Mouse (Mus musculus): Measurements from ENCODE around the gene Fam45a. TPM values are rescaled to one million over a fixed set of nuclear protein-coding genes. Genes with fewer than 3 reads are reported as not detected.
A peak's percentile ranks its signal among the peaks of the same experiment; 100 is the strongest.

Gene Fam45a
- polyA plus RNA-seq, 1 experiment from 2014 or later, result 29.2 TPM

- peak overlapping the region; percentile 73 for H3K9ac ChIP-seq (ENCODE audit: low read depth, low read length)
- no peaks in the 10 kb centered on the region for H3K9me3 ChIP-seq (ENCODE audit: control insufficient read depth)
- ATAC-seq, result no peak
- peak overlapping the region; percentile 69 for H3K4me2 ChIP-seq (replicated peaks; ENCODE audit: low read depth)
- 11% methylated on average over 10 of the region's 10 CpGs for WGBS
- H3K4me1 ChIP-seq (replicated peaks; ENCODE audit: control insufficient read depth, insufficient read depth, low read length), result 0 out of 2 replicates have a peak, but pooled peaks cover 3% of the 10 kb centered on the region
- H3K36me3 ChIP-seq (ENCODE audit: control insufficient read depth, insufficient read depth), result peaks cover 12% of the 10 kb centered on the region; the same call in 1 of the 2 replicates
- H3K4me3 ChIP-seq (ENCODE audit: low read depth, low read length), result peak overlapping the region; percentile 73
- no peak overlapping the region for H3K27ac ChIP-seq (ENCODE audit: low read depth, low read length)
- no peaks in the 10 kb centered on the region for H3K27me3 ChIP-seq (replicated peaks; ENCODE audit: control insufficient read depth, insufficient read depth, low read length)
- no peak for TF ChIP-seq CTCF (IDR thresholded peaks at IDR 0.05; ENCODE audit: low read depth)
Measured at GRCm38 (mm10) chr19:60812036-60812389, 628 bp downstream of the Fam45a start.

DNA sequence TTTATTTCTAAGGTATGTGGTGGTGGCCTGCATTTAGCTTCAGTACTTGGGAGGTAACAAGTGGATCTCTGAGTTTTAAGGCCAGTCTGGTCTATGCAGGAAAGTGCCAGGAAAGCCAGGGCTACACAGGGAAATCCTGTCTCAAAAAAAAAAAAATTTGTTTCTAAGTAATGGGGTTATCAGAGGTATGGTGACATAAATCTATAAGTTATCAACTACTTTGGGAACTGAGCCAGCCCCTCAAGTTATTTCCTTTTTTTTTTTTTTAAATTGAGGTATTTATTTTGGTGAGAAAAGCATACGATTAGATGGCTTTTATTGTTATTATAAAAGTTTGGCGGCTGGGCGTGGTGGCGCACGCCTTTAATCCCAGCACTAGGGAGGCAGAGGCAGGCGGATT, 1.7 kb downstream of the Fam45a start:
- TF ChIP-seq CTCF (IDR thresholded peaks at IDR 0.05; ENCODE audit: low read depth), result no peak
- Histone ChIP-seq H3K9me3 (ENCODE audit: control insufficient read depth) (no peaks in the 10 kb centered on the region), H3K27ac (ENCODE audit: low read depth, low read length) (no peak overlapping the region), H3K4me3 (ENCODE audit: low read depth, low read length) (no peak overlapping the region), H3K4me1 (replicated peaks; ENCODE audit: control insufficient read depth, insufficient read depth, low read length) (0 out of 2 replicates have a peak, but pooled peaks cover 3% of the 10 kb centered on the region), H3K36me3 (ENCODE audit: control insufficient read depth, insufficient read depth) (peaks cover 19% of the 10 kb centered on the region; the same call in 1 of the 2 replicates), H3K4me2 (replicated peaks; ENCODE audit: low read depth) (no peak overlapping the region), H3K27me3 (replicated peaks; ENCODE audit: control insufficient read depth, insufficient read depth, low read length) (no peaks in the 10 kb centered on the region), H3K9ac (ENCODE audit: low read depth, low read length) (no peak overlapping the region)
- 93% methylated on average over 6 of the region's 6 CpGs for WGBS
- ATAC-seq, result no peak

DNA sequence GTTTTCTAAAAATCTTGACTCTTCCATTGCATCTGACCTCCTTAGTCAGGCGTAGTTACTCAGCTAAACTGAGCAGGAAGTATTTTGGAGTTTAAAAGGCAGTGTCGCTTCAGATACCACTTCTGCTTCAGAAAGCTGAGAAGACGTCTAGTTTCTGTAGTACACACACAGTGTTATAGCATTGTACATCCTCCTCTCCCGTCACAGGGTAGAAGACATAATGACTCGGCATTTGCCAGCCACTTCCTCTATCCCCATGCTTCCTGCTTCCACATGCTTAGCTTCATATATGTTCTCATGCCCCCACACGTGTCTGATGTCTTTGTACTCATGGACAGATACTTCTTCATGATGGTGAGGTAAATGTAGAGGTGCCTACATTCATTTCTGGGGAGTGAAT, 7.3 kb downstream of the Fam45a start:
- WGBS, result 86% methylated on average over 6 of the region's 6 CpGs
- H3K9me3 ChIP-seq (ENCODE audit: control insufficient read depth), result no peaks in the 10 kb centered on the region
- H3K36me3 ChIP-seq (ENCODE audit: control insufficient read depth, insufficient read depth), result peaks cover 56% of the 10 kb centered on the region
- H3K4me3 ChIP-seq (ENCODE audit: low read depth, low read length), result no peak overlapping the region
- H3K4me2 ChIP-seq (replicated peaks; ENCODE audit: low read depth), result no peak overlapping the region
- H3K27me3 ChIP-seq (replicated peaks; ENCODE audit: control insufficient read depth, insufficient read depth, low read length), result no peaks in the 10 kb centered on the region
- H3K27ac ChIP-seq (ENCODE audit: low read depth, low read length), result peak overlapping the region; percentile 35; the same call in 1 of the 2 replicates
- ATAC-seq, result no peak
- H3K9ac ChIP-seq (ENCODE audit: low read depth, low read length), result no peak overlapping the region
- no peaks in the 10 kb centered on the region for H3K4me1 ChIP-seq (replicated peaks; ENCODE audit: control insufficient read depth, insufficient read depth, low read length)
- no peak for TF ChIP-seq CTCF (IDR thresholded peaks at IDR 0.05; ENCODE audit: low read depth)

DNA sequence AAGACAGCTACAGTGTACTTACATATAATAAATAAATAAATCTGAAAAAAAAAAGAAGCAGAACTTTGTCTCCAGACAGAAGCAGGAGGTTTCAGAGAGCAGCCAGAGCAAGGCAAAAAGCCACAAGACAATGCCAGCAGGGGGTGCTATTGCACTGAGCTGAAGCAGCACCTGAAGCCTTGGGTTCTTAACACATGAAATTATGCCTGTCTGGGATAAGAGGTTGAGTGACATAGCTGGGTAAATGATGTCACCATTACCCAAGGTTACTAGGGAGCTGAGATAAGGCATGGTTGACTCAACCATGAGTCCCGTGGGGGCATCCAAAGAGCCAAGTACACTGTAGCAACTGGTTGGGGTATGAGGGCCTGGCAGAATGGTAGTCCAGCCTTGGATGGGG, 26.4 kb downstream of the Fam45a start:
- peak; percentile 86 for TF ChIP-seq CTCF (IDR thresholded peaks at IDR 0.05; ENCODE audit: low read depth)
- Histone ChIP-seq H3K9ac (ENCODE audit: low read depth, low read length) (no peak overlapping the region), H3K4me2 (replicated peaks; ENCODE audit: low read depth) (no peak overlapping the region), H3K9me3 (ENCODE audit: control insufficient read depth) (no peaks in the 10 kb centered on the region), H3K4me3 (ENCODE audit: low read depth, low read length) (no peak overlapping the region), H3K4me1 (replicated peaks; ENCODE audit: control insufficient read depth, insufficient read depth, low read length) (no peaks in the 10 kb centered on the region), H3K27ac (ENCODE audit: low read depth, low read length) (no peak overlapping the region), H3K27me3 (replicated peaks; ENCODE audit: control insufficient read depth, insufficient read depth, low read length) (no peaks in the 10 kb centered on the region), H3K36me3 (ENCODE audit: control insufficient read depth, insufficient read depth) (peaks cover 47% of the 10 kb centered on the region)
- ATAC-seq, result peak; percentile 49; the same call in 1 of the 2 replicates
- WGBS, result 21% methylated on average over 1 of the region's 1 CpGs

DNA sequence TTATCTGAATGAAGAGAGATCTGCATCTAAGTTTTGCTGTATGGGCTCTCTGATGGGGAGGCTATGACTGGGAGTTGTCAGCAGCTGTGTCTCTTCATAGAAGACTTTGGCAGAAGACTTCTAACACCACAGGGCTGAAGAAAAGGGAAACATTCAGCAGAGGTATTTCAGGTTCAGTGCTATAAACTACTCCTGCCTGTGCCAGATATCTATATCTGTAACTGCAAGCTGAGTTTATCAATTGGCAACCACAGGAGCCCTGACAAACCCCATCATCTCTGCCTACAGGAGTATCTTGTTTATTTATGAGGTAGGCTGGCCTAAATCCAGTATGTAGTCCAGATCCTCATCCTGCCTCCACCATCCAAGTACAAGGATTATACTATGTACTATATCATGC, 31.9 kb downstream of the Fam45a start:
- H3K4me1 ChIP-seq (replicated peaks; ENCODE audit: control insufficient read depth, insufficient read depth, low read length), result no peaks in the 10 kb centered on the region
- H3K36me3 ChIP-seq (ENCODE audit: control insufficient read depth, insufficient read depth), result peaks cover 12% of the 10 kb centered on the region
- H3K4me2 ChIP-seq (replicated peaks; ENCODE audit: low read depth), result no peak overlapping the region
- no peaks in the 10 kb centered on the region for H3K9me3 ChIP-seq (ENCODE audit: control insufficient read depth)
- no peak overlapping the region for H3K27ac ChIP-seq (ENCODE audit: low read depth, low read length)
- no peaks in the 10 kb centered on the region for H3K27me3 ChIP-seq (replicated peaks; ENCODE audit: control insufficient read depth, insufficient read depth, low read length)
- no peak overlapping the region for H3K9ac ChIP-seq (ENCODE audit: low read depth, low read length)
- no peak for ATAC-seq
- no peak overlapping the region for H3K4me3 ChIP-seq (ENCODE audit: low read depth, low read length)
- TF ChIP-seq CTCF (IDR thresholded peaks at IDR 0.05; ENCODE audit: low read depth), result no peak

DNA sequence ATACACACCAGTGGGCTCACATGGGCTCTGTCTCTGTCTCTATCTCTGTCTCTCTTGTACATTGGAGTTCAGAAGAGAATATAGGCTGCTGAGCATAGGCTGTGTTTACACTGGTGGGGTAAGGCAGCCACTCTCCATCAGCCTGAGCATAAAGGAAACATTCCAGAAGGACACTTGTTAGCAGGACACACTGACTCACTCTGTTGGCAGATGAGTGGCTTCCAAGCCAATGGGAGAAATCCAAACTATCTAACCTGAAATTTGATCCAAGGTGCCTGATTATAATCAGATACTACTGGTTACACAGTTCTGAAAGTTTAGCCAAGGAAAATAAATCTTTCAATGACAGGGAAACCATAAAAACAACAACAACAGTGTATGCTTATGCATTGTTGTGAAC, 34.3 kb downstream of the Fam45a start:
- H3K9ac ChIP-seq (ENCODE audit: low read depth, low read length), result no peak overlapping the region
- no peaks in the 10 kb centered on the region for H3K4me1 ChIP-seq (replicated peaks; ENCODE audit: control insufficient read depth, insufficient read depth, low read length)
- no peak overlapping the region for H3K4me3 ChIP-seq (ENCODE audit: low read depth, low read length)
- no peak for ATAC-seq
- H3K27me3 ChIP-seq (replicated peaks; ENCODE audit: control insufficient read depth, insufficient read depth, low read length), result no peaks in the 10 kb centered on the region
- peaks cover 5% of the 10 kb centered on the region; the same call in 1 of the 2 replicates for H3K36me3 ChIP-seq (ENCODE audit: control insufficient read depth, insufficient read depth)
- H3K27ac ChIP-seq (ENCODE audit: low read depth, low read length), result no peak overlapping the region
- no peak for TF ChIP-seq CTCF (IDR thresholded peaks at IDR 0.05; ENCODE audit: low read depth)
- H3K9me3 ChIP-seq (ENCODE audit: control insufficient read depth), result no peaks in the 10 kb centered on the region
- H3K4me2 ChIP-seq (replicated peaks; ENCODE audit: low read depth), result no peak overlapping the region
